Mouse (Mus musculus): ENCODE results near the gene Mroh2a.
"Not testable (repeated sequence)": the region's sequence is repeated elsewhere in the genome, so short reads cannot be mapped to it uniquely, and the experiment has no call there.

Mroh2a gene

DNA sequence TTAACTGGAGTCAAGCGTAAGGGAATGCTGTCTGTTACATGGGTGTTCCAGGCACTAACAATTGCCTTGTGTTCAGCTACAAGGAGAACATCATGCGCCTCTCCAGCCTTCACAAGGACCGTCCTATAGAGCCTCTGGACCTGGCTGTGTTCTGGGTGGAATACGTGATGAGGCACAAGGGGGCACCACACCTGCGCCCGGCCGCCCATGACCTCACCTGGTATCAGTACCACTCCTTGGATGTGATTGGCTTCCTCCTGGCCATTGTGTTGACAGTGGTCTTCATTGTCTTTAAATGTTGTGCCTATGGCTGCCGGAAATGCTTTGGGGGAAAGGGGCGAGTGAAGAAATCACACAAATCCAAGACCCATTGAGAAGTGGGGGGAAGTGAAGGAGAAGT is 8.7 kb upstream of the Mroh2a start:
- peak; percentile 16 for DNase-seq (ENCODE audit: low read depth, low spot score)

- DNase-seq (ENCODE audit: low read depth, low spot score) = peak; percentile 5
Observed at GRCm38 (mm10) chr1:88218591-88218990, 8.2 kb upstream of the Mroh2a start.

DNA sequence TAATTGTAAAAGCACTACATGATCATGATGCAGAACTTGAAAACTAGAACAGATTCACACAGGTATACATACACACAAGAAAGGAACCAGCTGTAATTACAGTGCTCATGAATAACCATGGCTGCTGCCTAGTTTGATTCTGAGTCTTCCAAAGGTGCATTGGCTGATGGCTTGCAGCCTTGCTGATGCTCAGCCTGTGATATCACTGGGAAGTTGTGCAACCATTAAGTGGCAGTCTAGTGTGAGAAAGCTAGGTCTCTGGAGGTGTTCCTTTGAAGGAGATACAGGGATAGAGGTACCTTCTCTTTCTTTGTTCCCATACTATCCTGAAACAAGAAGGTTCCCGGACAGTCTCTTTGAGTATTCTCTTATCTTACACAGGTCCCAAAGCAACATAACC is 7.7 kb upstream of the Mroh2a start:
- DNase-seq (ENCODE audit: low read depth, low spot score) = peak; percentile 23

- peak; percentile 16 for DNase-seq (ENCODE audit: low read depth, low spot score)
Observed at GRCm38 (mm10) chr1:88220336-88220735, 6.5 kb upstream of the Mroh2a start.

DNA sequence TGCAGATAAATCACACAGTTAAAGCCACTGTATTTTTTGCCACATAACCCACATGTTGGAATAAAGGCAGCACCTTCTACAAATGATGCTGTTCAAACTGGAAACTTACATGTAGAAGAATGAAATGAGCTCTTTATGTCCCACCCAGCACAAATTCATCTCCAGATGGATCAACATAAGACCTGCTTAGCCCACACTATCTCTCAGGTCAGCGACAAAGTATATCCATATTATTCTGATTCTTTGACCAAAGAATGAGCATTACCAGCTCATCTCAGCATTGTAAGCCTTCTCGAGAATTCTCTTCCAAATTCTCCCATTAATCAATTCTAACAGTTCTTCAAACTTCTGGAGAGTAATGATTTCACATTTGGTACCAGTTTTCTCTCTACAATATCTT is 4.6 kb upstream of the Mroh2a start:
- peak; percentile 7 for DNase-seq (ENCODE audit: low read depth, low spot score)

DNA sequence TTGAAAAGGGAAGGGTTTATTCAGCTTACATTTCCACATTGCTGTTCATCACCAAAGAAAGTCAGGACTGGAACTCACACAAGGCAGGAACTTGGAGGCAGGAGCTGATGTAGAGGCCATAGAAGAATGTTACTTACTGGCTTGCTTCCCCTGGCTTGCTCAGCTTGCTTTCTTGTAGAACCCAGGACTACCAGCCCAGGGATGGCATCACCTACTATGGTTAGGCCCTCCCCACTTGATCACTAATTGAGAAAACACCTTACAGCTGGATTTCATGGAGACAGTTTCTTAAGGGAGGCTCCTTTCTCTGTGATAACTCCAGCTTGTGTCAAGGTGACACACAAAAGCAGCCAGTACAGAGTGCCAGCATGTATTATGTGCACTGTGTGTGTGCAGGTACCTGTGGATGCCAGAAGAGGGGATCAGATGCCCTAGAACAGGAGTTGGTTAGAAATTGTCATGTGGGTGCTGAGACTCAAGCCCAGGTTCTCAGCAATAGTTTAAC is 3.7 kb upstream of the Mroh2a start:
- peak; percentile 15 for DNase-seq (ENCODE audit: low read depth, low spot score)

- DNase-seq (ENCODE audit: low read depth, low spot score) = peak; percentile 24
Observed at GRCm38 (mm10) chr1:88223591-88223990, 3.2 kb upstream of the Mroh2a start.

DNA sequence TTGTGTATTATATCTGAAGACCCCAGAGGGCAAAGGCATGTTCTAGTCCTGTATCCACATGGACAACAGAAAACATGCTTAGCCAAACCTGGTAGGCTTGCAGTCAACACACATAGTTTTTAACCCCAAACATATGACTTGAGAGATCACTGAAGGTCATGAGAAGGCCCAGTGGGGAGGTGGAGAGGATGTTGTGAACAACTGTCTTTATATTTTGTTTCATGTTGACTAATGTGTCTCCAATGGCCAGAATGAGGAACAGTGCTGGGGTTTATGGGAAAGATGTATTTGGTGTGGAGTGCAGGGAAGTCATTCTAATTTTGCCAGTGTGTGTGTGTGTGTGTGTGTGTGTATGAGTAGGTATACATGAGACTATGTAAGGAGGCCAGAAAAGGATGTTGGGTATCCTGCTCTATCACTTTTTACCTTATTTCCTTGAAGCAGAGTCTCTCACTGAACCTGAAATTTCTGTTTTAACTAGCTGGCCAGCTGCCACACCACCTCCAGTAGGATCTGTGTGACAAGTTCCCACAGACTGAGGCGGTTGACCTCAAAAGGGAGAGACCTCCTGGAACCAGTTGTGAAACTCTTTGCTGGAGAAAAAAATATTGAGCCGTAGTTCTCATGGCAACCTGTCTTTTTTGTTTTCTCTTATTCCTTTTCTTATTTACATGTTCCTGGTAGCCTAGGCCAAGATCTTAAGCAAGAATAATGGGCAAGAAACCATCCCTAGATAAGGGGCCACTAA is 2.6 kb upstream of the Mroh2a start:
- peak; percentile 29 for DNase-seq (ENCODE audit: low read depth, low spot score)

DNA sequence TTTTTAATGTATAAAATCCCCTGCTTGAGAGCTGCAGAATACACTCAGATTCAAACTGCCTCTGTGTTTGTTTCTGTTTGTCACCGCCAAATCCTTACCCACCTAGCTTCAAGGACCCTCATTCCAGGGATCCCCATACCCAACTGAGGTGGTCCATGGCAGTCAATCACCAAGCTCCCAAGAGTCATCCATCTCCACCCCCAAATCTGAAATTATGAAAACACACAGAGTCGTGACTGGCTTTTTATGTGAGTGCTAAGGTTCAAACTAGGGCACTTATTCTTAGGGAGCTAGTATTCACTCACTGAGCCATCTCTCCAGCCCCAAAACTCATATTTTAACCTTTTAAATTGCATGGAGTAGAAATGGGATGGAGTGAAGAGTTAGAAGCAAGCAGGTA is 1.5 kb upstream of the Mroh2a start:
- DNase-seq (ENCODE audit: low read depth, low spot score) = not testable (repeated sequence)

DNA sequence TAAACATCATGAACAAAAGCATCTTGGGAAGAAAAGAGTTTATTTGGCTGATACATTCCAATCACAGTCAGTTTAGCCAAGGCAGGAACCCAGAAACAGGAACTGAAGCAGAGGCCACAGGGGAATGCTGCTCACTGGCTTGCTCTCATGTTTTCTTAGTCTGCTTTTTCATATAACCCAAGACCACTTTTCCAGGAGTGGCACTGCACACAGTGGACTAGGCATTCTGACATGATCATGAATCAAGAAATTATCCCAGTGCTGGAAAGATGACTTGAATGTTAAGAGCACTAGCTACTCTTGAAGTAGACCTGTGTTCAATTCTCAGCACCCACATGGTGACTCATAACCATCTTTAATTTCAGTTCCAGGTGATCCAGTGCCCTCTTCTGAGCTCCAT is 1.0 kb upstream of the Mroh2a start:
- no peak for DNase-seq (ENCODE audit: low read depth, low spot score)

DNA sequence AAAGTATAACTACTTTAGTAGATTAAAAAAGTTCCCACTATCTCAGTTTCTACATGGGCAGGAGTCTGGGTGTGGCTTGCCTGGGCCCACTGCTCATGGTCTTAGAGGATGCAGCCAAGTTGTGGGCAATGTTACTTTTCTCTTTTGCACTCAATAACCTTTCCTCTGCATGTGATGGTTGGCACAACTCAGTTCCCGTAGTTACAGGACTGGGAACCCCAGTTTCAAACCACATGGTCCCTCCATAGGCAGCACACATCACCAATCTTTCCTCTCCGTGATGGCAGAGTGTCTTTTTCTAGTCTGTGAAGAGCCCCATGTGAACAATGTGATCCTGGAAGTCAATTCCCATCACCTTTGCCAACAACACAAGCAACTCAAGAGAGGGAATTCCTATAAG is 696 bp downstream of the Mroh2a start:
- no peak for DNase-seq (ENCODE audit: low read depth, low spot score)

GRCm38 (mm10) chr1:88228121-88228520 is 1.3 kb downstream of the Mroh2a start:
- no peak for DNase-seq (ENCODE audit: low read depth, low spot score)

DNA sequence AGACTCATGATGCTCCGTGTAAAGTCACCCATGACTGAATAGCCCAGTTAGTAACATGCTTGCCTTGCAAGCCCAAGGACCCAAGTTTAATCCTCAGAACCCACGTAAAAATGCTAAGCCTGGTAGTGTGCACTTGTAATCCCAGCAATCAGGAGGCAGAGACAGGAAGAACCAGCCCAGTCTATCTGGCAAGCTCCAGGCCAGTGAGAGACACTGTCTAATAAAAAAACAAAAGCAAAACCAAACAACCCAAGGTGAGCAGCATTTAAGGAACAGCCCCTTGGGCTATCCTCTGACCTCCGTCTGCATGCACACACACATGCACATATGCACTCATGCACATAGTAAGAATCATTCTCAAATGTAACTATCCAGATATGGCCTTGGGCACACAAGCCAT is 2.8 kb downstream of the Mroh2a start:
- DNase-seq (ENCODE audit: low read depth, low spot score) = no peak

- no peak for DNase-seq (ENCODE audit: low read depth, low spot score)
Observed at GRCm38 (mm10) chr1:88229986-88230385, 3.2 kb downstream of the Mroh2a start.

- no peak for DNase-seq (ENCODE audit: low read depth, low spot score)
Observed at GRCm38 (mm10) chr1:88230421-88230820, 3.6 kb downstream of the Mroh2a start.

- no peak for DNase-seq (ENCODE audit: low read depth, low spot score)
Observed at GRCm38 (mm10) chr1:88230981-88231802, 4.4 kb downstream of the Mroh2a start.

DNA sequence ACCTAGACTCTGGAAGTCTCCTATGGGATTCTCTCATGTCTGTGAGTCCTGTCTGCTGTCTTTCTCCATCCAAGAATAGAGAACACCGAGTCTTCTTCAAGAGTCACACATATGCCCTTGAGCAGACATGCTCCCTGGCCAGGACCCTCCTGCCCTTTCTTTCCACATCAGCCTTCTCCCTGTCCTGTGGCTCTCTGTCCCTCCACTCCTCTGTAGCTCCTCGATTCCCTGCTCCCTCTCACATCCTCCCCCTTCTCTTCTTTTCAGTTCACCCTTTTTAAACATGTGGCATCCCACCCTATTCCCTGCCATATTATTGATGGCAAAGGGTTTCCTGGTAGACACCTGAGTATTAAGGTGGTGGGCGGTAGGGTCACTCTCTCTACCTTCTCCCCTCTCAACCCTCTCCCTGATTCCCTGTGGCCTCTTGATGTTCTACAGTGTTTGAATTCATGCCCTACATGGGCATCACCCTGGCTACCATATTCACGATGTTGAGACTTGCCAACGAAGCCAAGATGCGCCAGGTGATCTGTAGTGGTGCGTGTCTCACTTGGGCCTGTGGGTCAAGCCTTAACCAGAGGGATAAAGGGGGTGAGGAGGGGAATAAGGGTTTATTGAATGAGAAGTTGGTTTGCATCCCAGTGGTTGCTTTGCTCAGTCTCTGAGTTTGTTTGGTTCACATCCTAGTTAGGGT is 5.2 kb downstream of the Mroh2a start:
- no peak for DNase-seq (ENCODE audit: low read depth, low spot score)

GRCm38 (mm10) chr1:88232664-88233380 is 6.0 kb downstream of the Mroh2a start:
- DNase-seq (ENCODE audit: low read depth, low spot score) = no peak

DNA sequence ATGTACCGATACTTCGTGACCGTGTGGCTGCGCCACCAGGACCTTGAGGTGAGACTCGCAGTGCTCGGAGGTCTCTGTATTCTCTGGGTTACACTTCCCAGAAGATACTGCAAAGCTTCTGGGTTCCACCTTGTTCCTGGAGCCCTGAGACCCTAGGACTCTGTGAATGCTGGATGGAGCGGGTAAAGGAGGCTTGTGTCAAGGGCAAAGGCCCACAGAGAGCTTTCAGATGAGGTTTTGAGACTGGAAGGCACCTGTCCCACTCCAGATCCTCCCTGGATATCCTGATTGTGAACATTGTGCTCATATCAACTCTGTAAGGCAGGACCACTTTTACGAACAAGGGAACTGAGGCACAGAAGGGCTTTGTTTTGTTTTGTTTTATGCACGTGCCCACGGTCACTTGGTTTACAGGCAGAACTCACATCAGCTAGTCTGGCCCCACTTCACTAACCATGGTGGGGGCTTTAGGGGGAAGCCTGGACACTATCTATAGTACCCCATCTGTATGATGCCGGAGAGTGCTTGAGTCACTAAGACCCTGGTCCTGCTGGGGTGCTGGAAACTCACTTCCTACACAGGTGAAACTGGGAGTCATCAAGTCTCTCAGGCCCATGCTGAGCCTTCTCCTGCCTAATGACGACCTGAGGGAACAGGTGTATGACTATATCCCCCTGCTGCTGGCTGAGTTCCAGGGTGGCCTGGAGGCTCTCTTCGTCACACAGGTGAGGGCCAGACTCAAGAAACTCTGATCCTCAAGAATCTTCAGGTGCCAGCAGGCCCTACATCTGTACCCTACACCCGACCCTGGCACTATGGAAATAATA is 6.8 kb downstream of the Mroh2a start:
- DNase-seq (ENCODE audit: low read depth, low spot score) = no peak

- no peak for DNase-seq (ENCODE audit: low read depth, low spot score)
Observed at GRCm38 (mm10) chr1:88234248-88234610, 7.4 kb downstream of the Mroh2a start.

DNA sequence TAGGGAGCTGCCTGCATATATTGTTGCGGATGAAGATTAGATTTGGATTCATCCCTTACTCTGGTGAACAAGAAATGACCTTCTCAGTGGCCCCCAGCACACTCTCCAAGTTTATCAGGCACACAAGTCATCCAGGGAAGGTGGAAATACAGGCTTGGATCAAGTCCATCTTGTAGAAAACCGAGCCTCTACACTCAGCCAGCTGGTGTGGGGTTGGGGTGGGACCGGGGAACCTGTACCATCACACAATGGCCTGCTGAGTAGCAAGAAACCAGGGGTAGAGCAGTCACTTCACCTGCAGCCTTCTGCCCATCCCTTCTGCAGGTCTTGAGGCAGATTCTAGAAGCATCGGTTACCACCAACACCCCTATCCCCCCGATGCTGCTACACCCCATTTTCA is 7.9 kb downstream of the Mroh2a start:
- DNase-seq (ENCODE audit: low read depth, low spot score) = no peak
